Comparison of ENCODE assay signal across 25 mouse cellular contexts in genomic region chr15:7308711-7309110, GRCm38 (mm10).
DNase-seq lines count a peak whose midpoint lies in the region; ATAC-seq and TF ChIP-seq lines count a peak whose summit lies in the region.
"Had no signal": no experiment of that assay in that cellular context is flagged by ENCODE, and none has a peak within 500 bp of the region (broad histone marks: within the 10 kb centered on the region; RNA-seq: fewer than 3 reads in every experiment).

No protein-coding gene starts in this region.

- H3K27me3 ChIP-seq in neural tube, embryonic 15.5 days (replicated peaks) = no peaks in the 10 kb centered on the region
- no peaks in the 10 kb centered on the region for H3K27me3 ChIP-seq in embryonic facial prominence, embryonic 14.5 days (replicated peaks; ENCODE audit: control insufficient read depth, insufficient read depth, low read length)
- H3K27me3 ChIP-seq in limb, embryonic 14.5 days (ENCODE audit: control insufficient read depth, insufficient read depth, low read length) = no peaks in the 10 kb centered on the region
- H3K27me3 ChIP-seq: heart, embryonic 15.5 days; hindbrain, embryonic 13.5 days; limb, embryonic 12.5 days; liver, embryonic 13.5 days; neural tube, embryonic 13.5 days had no signal

- no peaks in the 10 kb centered on the region for H3K9me3 ChIP-seq in neural tube, embryonic 15.5 days (replicated peaks)
- H3K9me3 ChIP-seq in embryonic facial prominence, embryonic 14.5 days (ENCODE audit: control insufficient read depth, low read length) = no peaks in the 10 kb centered on the region
- H3K9me3 ChIP-seq in limb, embryonic 14.5 days (ENCODE audit: control insufficient read depth, low read length) = no peaks in the 10 kb centered on the region
- H3K9me3 ChIP-seq: heart, embryonic 15.5 days; hindbrain, embryonic 13.5 days; limb, embryonic 12.5 days; liver, embryonic 13.5 days; neural tube, embryonic 13.5 days had no signal

- no peak for ATAC-seq in neural tube, embryonic 15.5 days (ENCODE audit: low FRiP score)
- no peak for ATAC-seq in embryonic facial prominence, embryonic 14.5 days (ENCODE audit: low read depth)
- ATAC-seq in limb, embryonic 14.5 days (ENCODE audit: low FRiP score, low read depth) = no peak
- ATAC-seq: forebrain, embryonic 16.5 days; intestine, postnatal 0 days; midbrain, embryonic 16.5 days had no signal

- H3K4me3 ChIP-seq in neural tube, embryonic 15.5 days (replicated peaks) = no peak overlapping the region
- no peak overlapping the region for H3K4me3 ChIP-seq in embryonic facial prominence, embryonic 14.5 days (ENCODE audit: low read depth, low read length)
- H3K4me3 ChIP-seq in limb, embryonic 14.5 days (replicated peaks; ENCODE audit: low read length) = no peak overlapping the region
- H3K4me3 ChIP-seq: erythroblast, embryonic 14.5 days; heart, embryonic 15.5 days; hindbrain, embryonic 13.5 days; limb, embryonic 12.5 days; liver, embryonic 13.5 days; neural tube, embryonic 13.5 days had no signal

- no peak for TF ChIP-seq POLR2A in limb, embryonic 14.5 days (IDR thresholded peaks at IDR 0.05; ENCODE audit: borderline replicate concordance, extremely low read depth, insufficient read depth, insufficient read length)

- H3K4me2 ChIP-seq in neural tube, embryonic 15.5 days = no peak overlapping the region
- no peak overlapping the region for H3K4me2 ChIP-seq in embryonic facial prominence, embryonic 14.5 days (ENCODE audit: low read depth, low read length)
- no peak overlapping the region for H3K4me2 ChIP-seq in limb, embryonic 14.5 days (replicated peaks; ENCODE audit: low read depth, low read length, severe bottlenecking)
- H3K4me2 ChIP-seq: heart, embryonic 15.5 days; hindbrain, embryonic 13.5 days; limb, embryonic 12.5 days; liver, embryonic 13.5 days; midbrain, embryonic 11.5 days; neural tube, embryonic 13.5 days had no signal

- DNase-seq in neural tube, embryonic 10.5 days (ENCODE audit: extremely low spot score, low spot score) = peak; percentile 17
- peak; percentile 51 for DNase-seq in embryonic facial prominence, embryonic 14.5 days (ENCODE audit: low spot score)
- peak; percentile 14 for DNase-seq in limb, embryonic 14.5 days (ENCODE audit: low spot score)
- DNase-seq in kidney, postnatal 36 days = no peak
- DNase-seq in right cerebral cortex, postnatal 4 days = no peak
- DNase-seq: adrenal gland, postnatal 25 days; B cell, adult 2 months; cerebellum, adult 18-20 months; cerebellum, postnatal 14 days; gastrocnemius, postnatal 10 days; kidney, adult 9 months; kidney, postnatal 10 days; liver, embryonic 13.5 days; lung, adult 18-20 months; lung, postnatal 14 days had no signal

- H3K27ac ChIP-seq in neural tube, embryonic 15.5 days (replicated peaks) = no peak overlapping the region
- H3K27ac ChIP-seq in embryonic facial prominence, embryonic 14.5 days (replicated peaks; ENCODE audit: low read depth, low read length) = no peak overlapping the region
- no peak overlapping the region for H3K27ac ChIP-seq in limb, embryonic 14.5 days (replicated peaks; ENCODE audit: low read depth, low read length)
- H3K27ac ChIP-seq: heart, embryonic 15.5 days; hindbrain, embryonic 13.5 days; limb, embryonic 12.5 days; liver, embryonic 13.5 days; neural tube, embryonic 13.5 days had no signal

- no peaks in the 10 kb centered on the region for H3K4me1 ChIP-seq in neural tube, embryonic 15.5 days
- no peaks in the 10 kb centered on the region for H3K4me1 ChIP-seq in embryonic facial prominence, embryonic 14.5 days (ENCODE audit: control insufficient read depth, insufficient read depth, low read length)
- no peaks in the 10 kb centered on the region for H3K4me1 ChIP-seq in limb, embryonic 14.5 days (ENCODE audit: control insufficient read depth, insufficient read depth, low read length)
- H3K4me1 ChIP-seq: heart, embryonic 15.5 days; hindbrain, embryonic 13.5 days; limb, embryonic 12.5 days; liver, embryonic 13.5 days; neural tube, embryonic 13.5 days had no signal

- 83% methylated on average over 4 of the region's 4 CpGs for WGBS in neural tube, embryonic 15.5 days
- 31% methylated on average over 4 of the region's 4 CpGs for WGBS in embryonic facial prominence, embryonic 14.5 days
- 57% methylated on average over 4 of the region's 4 CpGs for WGBS in limb, embryonic 14.5 days

- H3K36me3 ChIP-seq in neural tube, embryonic 15.5 days = no peaks in the 10 kb centered on the region
- H3K36me3 ChIP-seq in embryonic facial prominence, embryonic 14.5 days (ENCODE audit: control insufficient read depth, insufficient read depth, low read length) = no peaks in the 10 kb centered on the region
- H3K36me3 ChIP-seq in limb, embryonic 14.5 days (ENCODE audit: control insufficient read depth, insufficient read depth, low read length) = no peaks in the 10 kb centered on the region
- H3K36me3 ChIP-seq: heart, embryonic 15.5 days; hindbrain, embryonic 13.5 days; liver, embryonic 13.5 days; neural tube, embryonic 13.5 days had no signal

- no peak overlapping the region for H3K9ac ChIP-seq in neural tube, embryonic 15.5 days (replicated peaks)
- no peak overlapping the region for H3K9ac ChIP-seq in embryonic facial prominence, embryonic 14.5 days (ENCODE audit: low read depth, low read length)
- H3K9ac ChIP-seq in limb, embryonic 14.5 days (ENCODE audit: low read depth, low read length, severe bottlenecking) = no peak overlapping the region
- H3K9ac ChIP-seq: heart, embryonic 15.5 days; hindbrain, embryonic 13.5 days; limb, embryonic 12.5 days; liver, embryonic 13.5 days; neural tube, embryonic 13.5 days had no signal

Comparison
In these comparisons a context has a peak if more than half of its experiments do, and no peak if none do; other contexts are left out.
1. DNase-seq: peak in neural tube, embryonic 10.5 days (single experiment), embryonic facial prominence, embryonic 14.5 days (single experiment) and limb, embryonic 14.5 days (single experiment); none in kidney, postnatal 36 days (0 of 2) and right cerebral cortex, postnatal 4 days (single experiment).